Mouse (Mus musculus) forebrain, embryonic 14.5 days (tissue): ENCODE measurements at regions not wholly inside any gene's neighbourhood (a gene's known extent, or its start where the extent isn't known, plus 50 kb on each side); places are given as distances from the start of the nearest gene placed in this dataset.

Experiments
- ATAC-seq: fragments of 200-750 bp; cut with Nextera tagmentation; 2 replicates; pipeline ENCODE4 v1.8.0; 2017; ENCODE audit warnings: mild to moderate bottlenecking, moderate library complexity
- DNase-seq: peaks from one replicate; pipeline ENCODE4 v3.0.0-alpha.2; 2015; ENCODE audit warnings: low spot score
- H3K27ac ChIP-seq: fragments of 300-500 bp; sonication (generic); 2 replicates; pipeline ENCODE4 v1.5.1; 2014; ENCODE audit warnings: low read depth, mild to moderate bottlenecking, control low read depth, low read length, moderate library complexity
- H3K27me3 ChIP-seq: fragments of 300-500 bp; sonication (generic); replicated peaks from 2 replicates; pipeline ENCODE4 v1.6.1; 2014; ENCODE audit warnings: low read length, control low read depth, mixed read lengths; ENCODE audit not compliant: control insufficient read depth, insufficient read depth
- H3K36me3 ChIP-seq: fragments of 300-500 bp; sonication (generic); 2 replicates; pipeline ENCODE4 v1.6.1; 2014; ENCODE audit warnings: low read length, control low read depth; ENCODE audit not compliant: control insufficient read depth, insufficient read depth
- H3K4me1 ChIP-seq: fragments of 300-500 bp; sonication (generic); 2 replicates; pipeline ENCODE4 v1.6.1; 2014; ENCODE audit warnings: antibody characterized with exemption, low read length, control low read depth; ENCODE audit not compliant: control insufficient read depth, insufficient read depth
- H3K4me2 ChIP-seq: fragments of 300-500 bp; sonication (generic); 2 replicates; pipeline ENCODE4 v1.6.1; 2014; ENCODE audit warnings: mild to moderate bottlenecking, control low read depth, low read length
- H3K4me3 ChIP-seq: fragments of 300-500 bp; sonication (generic); 2 replicates; pipeline ENCODE4 v1.5.1; 2014; ENCODE audit warnings: low read depth, low read length, control low read depth
- H3K9ac ChIP-seq: fragments of 300-500 bp; sonication (generic); 2 replicates; pipeline ENCODE4 v1.6.1; 2014; ENCODE audit warnings: mild to moderate bottlenecking, low read length, control low read depth, moderate library complexity
- H3K9me3 ChIP-seq: fragments of 300-500 bp; sonication (generic); replicated peaks from 2 replicates; pipeline ENCODE4 v1.6.1; 2016; ENCODE audit warnings: low read length, control low read depth, mixed read lengths; ENCODE audit not compliant: control insufficient read depth
- WGBS: fragments of 180-500 bp; shearing (Covaris S2); extraction: QIAGEN DNeasy Blood & Tissue Kit; methylation state at CpG from one replicate; pipeline ENCODE4 v1.1.7; 2014; 5-methylcytosine and 5-hydroxymethylcytosine counted together

DNA sequence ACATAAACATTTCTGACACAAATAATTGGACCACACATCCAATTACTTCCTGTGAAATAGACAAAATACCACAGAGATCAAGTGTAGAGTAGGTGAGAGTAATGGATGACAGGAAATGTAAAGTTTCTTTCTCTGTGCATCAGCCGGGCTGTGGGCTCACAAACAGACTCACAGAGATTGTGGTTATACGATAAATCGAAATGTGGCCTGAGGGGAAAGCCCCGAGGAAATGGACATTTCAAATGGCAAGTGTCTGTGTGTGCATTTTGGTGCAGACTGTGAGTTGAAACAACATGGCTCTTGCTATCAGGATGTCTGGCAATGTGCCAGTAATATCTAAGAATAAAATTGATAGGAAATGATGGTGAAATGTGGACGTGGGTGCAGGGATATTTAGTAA lies 234.8 kb upstream of the Meis1 start:
- H3K27me3 ChIP-seq = no peaks in the 10 kb centered on the region; the same call in 1 of the 2 replicates
- H3K9ac ChIP-seq = no peak overlapping the region

DNA sequence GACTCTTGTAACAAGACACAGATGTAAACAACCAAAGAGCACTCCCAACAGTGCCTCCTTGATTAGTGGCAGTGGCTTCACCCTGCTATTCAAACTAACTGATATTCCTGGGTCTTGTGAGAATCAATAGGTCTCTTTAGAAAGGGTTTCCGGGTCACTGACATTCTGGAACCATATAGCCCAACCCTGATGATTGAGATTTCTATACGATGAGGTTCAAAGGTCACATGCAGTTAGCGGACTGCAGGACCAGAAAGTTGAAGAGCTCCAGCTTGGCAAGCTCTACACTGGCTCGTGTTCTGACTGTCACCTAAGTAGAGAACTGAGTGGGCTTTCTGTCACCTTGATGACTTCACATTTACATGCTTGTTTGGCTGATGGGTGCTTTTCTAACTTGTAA lies 235.4 kb upstream of the Meis1 start:
- ATAC-seq = no peak
- no peak overlapping the region for H3K9ac ChIP-seq
- H3K4me3 ChIP-seq = no peak overlapping the region
- H3K36me3 ChIP-seq = no peaks in the 10 kb centered on the region
- DNase-seq = no peak
- no peaks in the 10 kb centered on the region; the same call in 1 of the 2 replicates for H3K27me3 ChIP-seq
- no peaks in the 10 kb centered on the region for H3K9me3 ChIP-seq
- no peaks in the 10 kb centered on the region for H3K4me1 ChIP-seq
- H3K27ac ChIP-seq = no peak overlapping the region
- no peak overlapping the region for H3K4me2 ChIP-seq
- WGBS = 73% methylated on average over 4 of the region's 4 CpGs

More for the DNA sequence above, 234.8 kb upstream of the Meis1 start:
- Histone ChIP-seq H3K4me2 (no peak overlapping the region), H3K36me3 (no peaks in the 10 kb centered on the region), H3K9me3 (no peaks in the 10 kb centered on the region), H3K4me3 (no peak overlapping the region), H3K4me1 (no peaks in the 10 kb centered on the region), H3K27ac (no peak overlapping the region)
- WGBS = 91% methylated on average over 5 of the region's 5 CpGs
- no peak for DNase-seq
- no peak for ATAC-seq

DNA sequence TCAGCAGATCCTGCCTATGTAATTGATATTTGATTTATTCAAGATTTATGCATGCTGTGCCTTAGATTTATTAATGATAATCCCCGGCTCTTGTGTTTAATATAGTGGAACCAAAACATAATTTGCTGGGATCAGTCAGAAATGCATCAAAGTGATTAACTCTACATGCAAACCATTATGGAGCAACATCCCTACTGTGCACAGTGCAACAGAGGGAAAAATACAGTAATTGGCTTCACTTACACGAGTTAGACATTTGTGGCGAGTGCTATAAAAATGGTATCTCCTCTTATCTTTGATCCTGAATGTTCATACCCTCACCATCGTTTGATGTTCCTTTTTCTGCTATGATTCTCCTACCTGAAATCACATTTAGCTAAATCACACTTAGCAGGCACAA lies 238.8 kb upstream of the Meis1 start:
- ATAC-seq = no peak
- no peaks in the 10 kb centered on the region for H3K9me3 ChIP-seq
- no peak for DNase-seq
- H3K27me3 ChIP-seq = no peaks in the 10 kb centered on the region
- no peak overlapping the region for H3K4me2 ChIP-seq
- H3K36me3 ChIP-seq = no peaks in the 10 kb centered on the region
- WGBS = 77% methylated on average over 4 of the region's 4 CpGs
- no peak overlapping the region for H3K27ac ChIP-seq
- H3K9ac ChIP-seq = no peak overlapping the region
- H3K4me3 ChIP-seq = no peak overlapping the region
- H3K4me1 ChIP-seq = no peaks in the 10 kb centered on the region

DNA sequence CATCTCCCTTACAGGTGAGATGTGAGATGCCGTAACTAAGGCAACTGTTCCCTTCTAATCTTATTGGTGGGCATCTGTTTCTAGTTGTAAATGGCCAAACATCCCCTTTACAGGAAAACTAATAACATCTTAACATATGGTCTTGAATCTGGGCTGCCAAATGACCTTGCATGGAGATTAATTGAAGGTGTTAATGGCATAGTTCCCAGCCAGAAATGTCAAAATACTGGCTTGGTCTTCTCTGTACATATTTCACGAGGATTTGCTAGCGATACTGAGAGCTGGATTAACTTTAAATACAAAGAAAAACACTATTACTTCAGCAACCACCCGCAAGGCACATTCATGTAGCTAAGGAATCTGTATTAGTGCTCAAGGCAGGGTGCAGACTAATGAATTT lies 244.0 kb upstream of the Meis1 start:
- peak; percentile 68 for DNase-seq
- Histone ChIP-seq H3K4me3 (no peak overlapping the region), H3K9me3 (no peaks in the 10 kb centered on the region), H3K4me2 (no peak overlapping the region), H3K27ac (no peak overlapping the region), H3K36me3 (no peaks in the 10 kb centered on the region), H3K4me1 (no peaks in the 10 kb centered on the region), H3K9ac (no peak overlapping the region), H3K27me3 (no peaks in the 10 kb centered on the region)
- WGBS = 55% methylated on average over 4 of the region's 4 CpGs
- peak; percentile 50; the same call in 1 of the 2 replicates for ATAC-seq

DNA sequence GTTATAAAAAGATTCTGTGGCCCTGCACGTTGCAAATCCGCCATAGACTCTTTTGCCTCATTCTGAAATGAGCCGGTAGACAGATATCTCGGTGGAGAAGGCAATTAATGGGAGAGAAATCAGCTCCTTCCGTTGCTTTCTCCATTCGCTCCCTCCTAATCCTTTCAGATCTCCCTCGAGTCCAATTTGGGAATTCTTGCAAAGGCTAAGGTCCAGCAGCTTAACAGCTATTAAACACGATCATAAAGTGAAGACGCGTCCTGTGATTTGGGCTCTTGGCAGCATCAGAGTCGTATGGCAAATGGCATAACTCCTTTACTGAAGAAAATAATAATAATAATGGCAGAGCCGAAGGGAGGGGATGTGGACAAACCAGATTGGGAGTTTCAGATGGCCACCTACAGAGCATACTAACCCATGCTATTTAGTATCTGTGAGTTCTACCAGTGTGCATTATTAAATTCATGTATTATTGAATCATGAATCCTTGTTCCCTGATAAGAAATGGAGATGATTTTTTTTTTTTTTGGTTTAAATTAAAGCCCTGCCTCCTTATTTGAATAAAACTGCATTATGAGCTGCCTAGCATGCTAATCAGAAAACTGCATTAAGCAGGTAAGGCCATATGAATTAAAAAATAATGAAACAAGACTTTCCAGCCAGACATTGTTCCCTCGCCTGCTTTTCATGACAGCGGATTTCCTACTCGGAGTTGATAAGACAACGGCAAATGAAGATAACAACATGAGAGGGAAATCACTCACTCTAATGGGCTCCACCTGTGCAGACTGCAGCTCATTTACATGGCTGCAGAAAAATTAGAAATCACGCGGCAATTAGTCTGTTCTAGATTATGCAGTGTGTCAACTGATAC lies 246.2 kb upstream of the Meis1 start:
- WGBS = 73% methylated on average over 18 of the region's 18 CpGs
- ATAC-seq = 0 out of 2 replicates have a peak, but pooled peaks have one; percentile 40
- H3K9me3 ChIP-seq = no peaks in the 10 kb centered on the region
- H3K4me1 ChIP-seq = no peaks in the 10 kb centered on the region
- no peak overlapping the region for H3K27ac ChIP-seq
- H3K9ac ChIP-seq = no peak overlapping the region
- peak; percentile 38 for DNase-seq
- no peaks in the 10 kb centered on the region for H3K36me3 ChIP-seq
- no peak overlapping the region for H3K4me3 ChIP-seq
- H3K4me2 ChIP-seq = no peak overlapping the region
- no peaks in the 10 kb centered on the region for H3K27me3 ChIP-seq

DNA sequence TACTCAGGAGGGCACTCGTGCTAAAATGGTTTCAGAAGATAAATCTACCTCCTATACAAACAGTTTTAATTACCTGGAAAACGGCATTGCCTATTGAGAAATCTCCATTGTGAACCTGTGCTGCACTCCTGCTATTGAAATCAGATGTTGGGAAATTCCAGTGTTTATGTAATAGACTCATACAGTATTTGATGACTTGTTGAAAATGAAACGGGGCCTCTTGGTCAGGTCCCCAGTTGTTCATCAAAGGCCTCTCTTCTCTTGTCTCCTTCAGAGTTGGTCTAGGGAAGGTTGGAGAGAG lies 246.8 kb upstream of the Meis1 start:
- Histone ChIP-seq H3K27ac (no peak overlapping the region), H3K9ac (no peak overlapping the region), H3K4me1 (0 out of 2 replicates have a peak, but pooled peaks cover 2% of the 10 kb centered on the region), H3K9me3 (no peaks in the 10 kb centered on the region), H3K36me3 (no peaks in the 10 kb centered on the region), H3K4me2 (no peak overlapping the region), H3K27me3 (no peaks in the 10 kb centered on the region), H3K4me3 (no peak overlapping the region)
- WGBS = 59% methylated on average over 3 of the region's 3 CpGs
- no peak for DNase-seq
- ATAC-seq = no peak

DNA sequence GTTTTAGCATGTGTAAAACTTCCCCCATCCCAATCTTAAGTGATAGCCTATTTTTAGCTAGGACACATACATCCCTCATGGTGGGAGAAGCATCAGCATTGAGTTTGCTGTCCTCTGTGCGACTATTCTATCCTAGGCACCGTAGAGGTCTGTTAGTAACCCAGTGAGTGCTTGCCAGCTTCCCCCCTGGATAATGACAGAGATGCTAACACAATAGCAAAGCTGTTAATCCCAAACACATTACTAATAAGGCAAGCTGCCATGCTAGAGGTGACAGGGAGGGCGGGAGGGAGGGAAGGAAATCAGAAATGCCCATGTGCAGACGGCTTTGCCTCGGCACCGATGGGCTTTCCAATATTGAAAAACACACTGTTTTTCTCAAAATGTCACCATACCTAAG lies 272.2 kb upstream of the Meis1 start:
- DNase-seq (peak; percentile 55), ATAC-seq (no peak; the same call in 1 of the 2 replicates)
- WGBS = 40% methylated on average over 6 of the region's 6 CpGs
- no peaks in the 10 kb centered on the region for H3K9me3 ChIP-seq
- no peak overlapping the region for H3K9ac ChIP-seq
- no peaks in the 10 kb centered on the region for H3K4me1 ChIP-seq
- H3K27ac ChIP-seq = no peak overlapping the region
- no peaks in the 10 kb centered on the region for H3K36me3 ChIP-seq
- H3K4me3 ChIP-seq = no peak overlapping the region
- no peaks in the 10 kb centered on the region for H3K27me3 ChIP-seq
- no peak overlapping the region for H3K4me2 ChIP-seq

DNA sequence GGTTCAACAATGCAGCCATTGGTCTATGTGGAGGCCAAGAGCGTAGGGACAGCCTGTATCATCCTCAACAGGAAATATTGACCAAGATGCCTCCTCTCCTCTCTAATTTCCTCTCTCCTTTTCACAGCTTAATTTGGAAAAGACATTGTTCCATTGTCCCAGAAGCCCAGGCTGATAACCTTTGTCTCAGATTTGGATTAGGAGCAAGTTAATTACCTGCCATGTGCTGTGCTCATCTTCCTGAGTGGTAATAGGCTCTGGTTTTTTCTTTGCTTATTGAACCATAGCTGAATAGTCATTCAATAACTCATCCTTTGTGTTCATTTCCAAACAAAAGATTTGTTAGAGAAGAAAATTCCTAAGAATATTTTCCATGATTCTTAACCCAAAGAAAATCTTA lies 280.6 kb upstream of the Meis1 start:
- ATAC-seq (no peak), DNase-seq (no peak)
- Histone ChIP-seq H3K4me1 (no peaks in the 10 kb centered on the region), H3K27ac (no peak overlapping the region), H3K9me3 (no peaks in the 10 kb centered on the region), H3K9ac (no peak overlapping the region), H3K27me3 (no peaks in the 10 kb centered on the region), H3K36me3 (no peaks in the 10 kb centered on the region), H3K4me3 (no peak overlapping the region), H3K4me2 (no peak overlapping the region)
- WGBS = 92% methylated on average over 1 of the region's 1 CpGs

DNA sequence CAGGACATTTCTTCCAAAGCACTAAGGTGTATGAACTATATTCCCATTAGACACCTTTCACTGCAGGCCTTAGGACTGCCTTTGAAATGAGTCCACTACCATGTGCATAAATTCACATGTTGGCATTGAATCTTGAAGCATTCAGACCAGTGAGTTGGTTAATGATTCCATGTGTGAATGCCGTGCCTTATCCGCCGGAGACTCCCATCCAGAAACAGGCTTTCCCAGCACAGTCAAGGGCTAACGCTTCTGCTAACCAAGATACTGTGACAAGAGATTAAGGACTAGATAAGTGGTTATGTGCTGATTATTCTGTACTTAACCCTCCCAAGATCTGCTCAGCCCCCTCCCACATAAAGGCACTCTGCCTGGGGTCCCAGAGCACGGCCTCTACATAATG lies 287.9 kb upstream of the Meis1 start:
- Histone ChIP-seq H3K9me3 (no peaks in the 10 kb centered on the region), H3K4me3 (no peak overlapping the region), H3K4me2 (no peak overlapping the region), H3K4me1 (no peaks in the 10 kb centered on the region), H3K27ac (no peak overlapping the region), H3K27me3 (no peaks in the 10 kb centered on the region), H3K9ac (no peak overlapping the region), H3K36me3 (no peaks in the 10 kb centered on the region)
- ATAC-seq = no peak
- 92% methylated on average over 5 of the region's 5 CpGs for WGBS
- DNase-seq = no peak
